Mouse (Mus musculus) erythroblast, embryonic 14.5 days (primary cell): ENCODE results near the gene Phb.

Source experiments
- GATA1 ChIP-seq: IDR thresholded peaks from 2 replicates; pipeline ENCODE4 v1.6.1; 2012; ENCODE audit warnings: low read length, inconsistent platforms, mixed read lengths
- TAL1 ChIP-seq: IDR thresholded peaks from 3 replicates; pipeline ENCODE4 v1.6.1; 2012; ENCODE audit warnings: low read length, inconsistent platforms, mixed read lengths

- TF ChIP-seq TAL1 = no peak
- no peak for TF ChIP-seq GATA1
Measured at GRCm38 (mm10) chr11:95675498-95675897, 8.7 kb downstream of the Phb start.
